Mouse (Mus musculus): ENCODE measurements at regions not wholly inside any gene's neighbourhood (a gene's known extent, or its start where the extent isn't known, plus 50 kb on each side); places are given as distances from the start of the nearest gene placed in this dataset.

- no peak for DNase-seq (ENCODE audit: extremely low spot score, low read depth, low spot score)
Observed at GRCm38 (mm10) chr1:186572651-186573050, 133.1 kb downstream of the Tgfb2 start.

- DNase-seq (ENCODE audit: extremely low spot score, low read depth, low spot score) = no peak
Observed at GRCm38 (mm10) chr1:186572092-186572491, 133.7 kb downstream of the Tgfb2 start.

GRCm38 (mm10) chr1:186568496-186568895 lies 137.3 kb downstream of the Tgfb2 start:
- DNase-seq (ENCODE audit: extremely low spot score, low read depth, low spot score) = no peak

GRCm38 (mm10) chr1:186568076-186568475 lies 137.7 kb downstream of the Tgfb2 start:
- DNase-seq (ENCODE audit: extremely low spot score, low read depth, low spot score) = no peak

- no peak for DNase-seq (ENCODE audit: extremely low spot score, low read depth, low spot score)
Observed at GRCm38 (mm10) chr1:186567136-186567826, 138.5 kb downstream of the Tgfb2 start.

- no peak for DNase-seq (ENCODE audit: extremely low spot score, low read depth, low spot score)
Observed at GRCm38 (mm10) chr1:186562027-186562426, 143.8 kb downstream of the Tgfb2 start.

GRCm38 (mm10) chr1:186555441-186555975 lies 150.3 kb downstream of the Tgfb2 start:
- no peak for DNase-seq (ENCODE audit: extremely low spot score, low read depth, low spot score)

- DNase-seq (ENCODE audit: extremely low spot score, low read depth, low spot score) = no peak
Observed at GRCm38 (mm10) chr1:186554520-186555010, 151.2 kb downstream of the Tgfb2 start.

- no peak for DNase-seq (ENCODE audit: extremely low spot score, low read depth, low spot score)
Observed at GRCm38 (mm10) chr1:186552689-186553088, 153.1 kb downstream of the Tgfb2 start.

GRCm38 (mm10) chr1:186550265-186550885 lies 155.4 kb downstream of the Tgfb2 start:
- no peak for DNase-seq (ENCODE audit: extremely low spot score, low read depth, low spot score)

- DNase-seq (ENCODE audit: extremely low spot score, low read depth, low spot score) = no peak
Observed at GRCm38 (mm10) chr1:186549207-186549606, 156.6 kb downstream of the Tgfb2 start.

- no peak for DNase-seq (ENCODE audit: extremely low spot score, low read depth, low spot score)
Observed at GRCm38 (mm10) chr1:186546386-186547185, 159.2 kb downstream of the Tgfb2 start.

GRCm38 (mm10) chr1:186540070-186540469 lies 165.7 kb downstream of the Tgfb2 start:
- no peak for DNase-seq (ENCODE audit: extremely low spot score, low read depth, low spot score)

GRCm38 (mm10) chr1:186538233-186538632 lies 167.6 kb downstream of the Tgfb2 start:
- no peak for DNase-seq (ENCODE audit: extremely low spot score, low read depth, low spot score)

- no peak for DNase-seq (ENCODE audit: extremely low spot score, low read depth, low spot score)
Observed at GRCm38 (mm10) chr1:186515976-186516375, 189.8 kb downstream of the Tgfb2 start.

GRCm38 (mm10) chr1:186515071-186515470 lies 190.7 kb downstream of the Tgfb2 start:
- no peak for DNase-seq (ENCODE audit: extremely low spot score, low read depth, low spot score)

- DNase-seq (ENCODE audit: extremely low spot score, low read depth, low spot score) = no peak
Observed at GRCm38 (mm10) chr1:186513861-186514260, 191.9 kb downstream of the Tgfb2 start.

GRCm38 (mm10) chr1:186510531-186510930 lies 195.3 kb downstream of the Tgfb2 start:
- DNase-seq (ENCODE audit: extremely low spot score, low read depth, low spot score) = no peak

GRCm38 (mm10) chr1:186508358-186508757 lies 197.4 kb downstream of the Tgfb2 start:
- no peak for DNase-seq (ENCODE audit: extremely low spot score, low read depth, low spot score)

GRCm38 (mm10) chr1:186507956-186508355 lies 197.8 kb downstream of the Tgfb2 start:
- DNase-seq (ENCODE audit: extremely low spot score, low read depth, low spot score) = no peak

- DNase-seq (ENCODE audit: extremely low spot score, low read depth, low spot score) = no peak
Observed at GRCm38 (mm10) chr1:186506517-186506916, 199.3 kb downstream of the Tgfb2 start.
